Comparison of ENCODE assay signal across 8 mouse cellular contexts in genomic region chr11:69398486-69399200, GRCm38 (mm10). TPM values are rescaled to one million over a fixed set of nuclear protein-coding genes. Genes with fewer than 3 reads are reported as not detected.
DNase-seq lines count a peak whose midpoint lies in the region; ATAC-seq and TF ChIP-seq lines count a peak whose summit lies in the region.

No protein-coding gene starts in this region.

- TF ChIP-seq CTCF in testis, adult 2 months (IDR thresholded peaks at IDR 0.05; ENCODE audit: control insufficient read depth, insufficient read depth, insufficient replicate concordance, low read depth, low read length) = no peak

- H3K27me3 ChIP-seq in forebrain, embryonic 10.5 days (ENCODE audit: poor library complexity, severe bottlenecking) = peaks cover 28% of the 10 kb centered on the region
- H3K27me3 ChIP-seq in forebrain, embryonic 16.5 days (replicated peaks; ENCODE audit: control insufficient read depth, insufficient read depth, low read length) = no peaks in the 10 kb centered on the region
- no peaks in the 10 kb centered on the region for H3K27me3 ChIP-seq in testis, adult 2 months (ENCODE audit: control insufficient read depth, insufficient read depth, low read length)
- H3K27me3 ChIP-seq in limb, embryonic 10.5 days (ENCODE audit: low read depth, poor library complexity, severe bottlenecking) = peaks cover 13% of the 10 kb centered on the region; the same call in 1 of the 2 replicates

- DNase-seq in forebrain, embryonic 10.5 days (ENCODE audit: extremely low spot score, low spot score) = peak; percentile 33
- DNase-seq in testis, postnatal 10 days (ENCODE audit: low spot score) = no peak
- DNase-seq in limb, embryonic 10.5 days (ENCODE audit: low spot score) = peak; percentile 55
- peak; percentile 47 for DNase-seq in testis, postnatal 14 days (ENCODE audit: low spot score)
- DNase-seq in urinary bladder, adult 18-20 months (ENCODE audit: low spot score in 2 of 2) = no peak
- no peak for DNase-seq in spleen, postnatal 14 days (ENCODE audit: low spot score in 2 of 2)

- H3K9ac ChIP-seq in forebrain, embryonic 16.5 days (replicated peaks; ENCODE audit: low read depth, low read length) = no peak overlapping the region

- peak overlapping the region; percentile 81 for H3K27ac ChIP-seq in forebrain, embryonic 10.5 days
- H3K27ac ChIP-seq in forebrain, embryonic 16.5 days (ENCODE audit: low read length) = no peak overlapping the region
- H3K27ac ChIP-seq in testis, adult 2 months (ENCODE audit: control insufficient read depth, insufficient read depth, low read depth, low read length) = no peak overlapping the region; the same call in 1 of the 2 replicates
- peak overlapping the region; percentile 98; the same call in 1 of the 2 replicates for H3K27ac ChIP-seq in limb, embryonic 10.5 days

- H3K4me3 ChIP-seq in forebrain, embryonic 10.5 days = peak overlapping the region; percentile 73
- no peak overlapping the region for H3K4me3 ChIP-seq in forebrain, embryonic 16.5 days (replicated peaks; ENCODE audit: low read length)
- H3K4me3 ChIP-seq in testis, adult 2 months (ENCODE audit: control insufficient read depth, low read depth, low read length) = peak overlapping the region; percentile 91
- peak overlapping the region; percentile 69 for H3K4me3 ChIP-seq in limb, embryonic 10.5 days

- 6% methylated on average over 21 of the region's 21 CpGs for WGBS in forebrain, embryonic 10.5 days
- WGBS in forebrain, embryonic 16.5 days = 25% methylated on average over 21 of the region's 21 CpGs
- WGBS in limb, embryonic 10.5 days = 16% methylated on average over 21 of the region's 21 CpGs

- H3K4me1 ChIP-seq in forebrain, embryonic 10.5 days = peaks cover 66% of the 10 kb centered on the region
- H3K4me1 ChIP-seq in forebrain, embryonic 16.5 days (replicated peaks; ENCODE audit: control insufficient read depth, insufficient read depth, low read length) = peaks cover 23% of the 10 kb centered on the region
- H3K4me1 ChIP-seq in testis, adult 2 months (ENCODE audit: control insufficient read depth, insufficient read depth, low read length) = peaks cover 32% of the 10 kb centered on the region
- H3K4me1 ChIP-seq in limb, embryonic 10.5 days = peaks cover 62% of the 10 kb centered on the region

- ATAC-seq in forebrain, embryonic 16.5 days = no peak

- peaks cover 44% of the 10 kb centered on the region for H3K36me3 ChIP-seq in forebrain, embryonic 10.5 days (replicated peaks)
- peaks cover 37% of the 10 kb centered on the region for H3K36me3 ChIP-seq in forebrain, embryonic 16.5 days (ENCODE audit: control insufficient read depth, insufficient read depth)
- H3K36me3 ChIP-seq in testis, adult 2 months (ENCODE audit: control insufficient read depth, insufficient read depth, low read length) = no peaks in the 10 kb centered on the region; the same call in 1 of the 2 replicates
- peaks cover 45% of the 10 kb centered on the region for H3K36me3 ChIP-seq in limb, embryonic 10.5 days

- no peak overlapping the region for H3K4me2 ChIP-seq in forebrain, embryonic 16.5 days (ENCODE audit: low read length)

- no peaks in the 10 kb centered on the region for H3K9me3 ChIP-seq in forebrain, embryonic 10.5 days
- H3K9me3 ChIP-seq in forebrain, embryonic 16.5 days (ENCODE audit: control insufficient read depth, low read length) = no peaks in the 10 kb centered on the region
- no peaks in the 10 kb centered on the region for H3K9me3 ChIP-seq in limb, embryonic 10.5 days (replicated peaks)

- no peak for TF ChIP-seq POLR2A in testis, adult 2 months (IDR thresholded peaks at IDR 0.05; ENCODE audit: control insufficient read depth, low read depth, low read length)

RNA-seq across cellular contexts. Expression of gene Tmem88, which starts 0.6 kb away (rescaled TPM):
- 23.3 and 23.4 TPM in 2 replicates for polyA plus RNA-seq in forebrain, embryonic 10.5 days (2016; fragmentation: Nextera tagmentation; extraction: Ambion mirVana)
- polyA plus RNA-seq in forebrain, embryonic 16.5 days (2015; fragmentation: Nextera tagmentation; extraction: Ambion mirVana) = 5.9 and 6.2 TPM in 2 replicates
- polyA plus RNA-seq in testis, adult 2 months (2012; rRNA removed) = 2.0 and 2.4 TPM in 2 replicates
- 23.0 and 24.7 TPM in 2 replicates for polyA plus RNA-seq in limb, embryonic 10.5 days (2016; fragmentation: Nextera tagmentation; extraction: Ambion mirVana)

RNA-seq across cellular contexts. Expression of gene Cyb5d1, which starts 3.2 kb away (rescaled TPM):
- 47.3 and 54.6 TPM in 2 replicates for polyA plus RNA-seq in forebrain, embryonic 10.5 days (2016; fragmentation: Nextera tagmentation; extraction: Ambion mirVana)
- 42.5 and 44.2 TPM in 2 replicates for polyA plus RNA-seq in forebrain, embryonic 16.5 days (2015; fragmentation: Nextera tagmentation; extraction: Ambion mirVana)
- polyA plus RNA-seq in testis, adult 2 months (2012; rRNA removed) = 35.3 and 42.5 TPM in 2 replicates
- 45.2 and 51.6 TPM in 2 replicates for polyA plus RNA-seq in limb, embryonic 10.5 days (2016; fragmentation: Nextera tagmentation; extraction: Ambion mirVana)

RNA-seq across cellular contexts. Expression of gene Naa38, which starts 3.4 kb away (rescaled TPM):
- polyA plus RNA-seq in forebrain, embryonic 10.5 days (2016; fragmentation: Nextera tagmentation; extraction: Ambion mirVana) = 131 and 136 TPM in 2 replicates
- polyA plus RNA-seq in forebrain, embryonic 16.5 days (2015; fragmentation: Nextera tagmentation; extraction: Ambion mirVana) = 79.2 and 86.1 TPM in 2 replicates
- 325 and 343 TPM in 2 replicates for polyA plus RNA-seq in testis, adult 2 months (2012; rRNA removed)
- 140 and 151 TPM in 2 replicates for polyA plus RNA-seq in limb, embryonic 10.5 days (2016; fragmentation: Nextera tagmentation; extraction: Ambion mirVana)

RNA-seq across cellular contexts. Expression of gene Kdm6b, which starts 14.8 kb away (rescaled TPM):
- 31.7 TPM in 2 replicates for polyA plus RNA-seq in forebrain, embryonic 10.5 days (2016; fragmentation: Nextera tagmentation; extraction: Ambion mirVana)
- 48.4 and 52.8 TPM in 2 replicates for polyA plus RNA-seq in forebrain, embryonic 16.5 days (2015; fragmentation: Nextera tagmentation; extraction: Ambion mirVana)
- polyA plus RNA-seq in testis, adult 2 months (2012; rRNA removed) = 8.0 and 8.6 TPM in 2 replicates
- 36.6 and 40.8 TPM in 2 replicates for polyA plus RNA-seq in limb, embryonic 10.5 days (2016; fragmentation: Nextera tagmentation; extraction: Ambion mirVana)

RNA-seq across cellular contexts. Expression of gene Chd3, which starts 29.4 kb away (rescaled TPM):
- 40.7 and 44.9 TPM in 2 replicates for polyA plus RNA-seq in forebrain, embryonic 10.5 days (2016; fragmentation: Nextera tagmentation; extraction: Ambion mirVana)
- polyA plus RNA-seq in forebrain, embryonic 16.5 days (2015; fragmentation: Nextera tagmentation; extraction: Ambion mirVana) = 132 and 146 TPM in 2 replicates
- polyA plus RNA-seq in testis, adult 2 months (2012; rRNA removed) = 49.4 and 52.5 TPM in 2 replicates
- 35.1 and 70.5 TPM in 2 replicates for polyA plus RNA-seq in limb, embryonic 10.5 days (2016; fragmentation: Nextera tagmentation; extraction: Ambion mirVana)

Comparison
In these comparisons a context has a peak if more than half of its experiments do, and no peak if none do; other contexts are left out.
1. DNase-seq: peak in forebrain, embryonic 10.5 days (single experiment), limb, embryonic 10.5 days (single experiment) and testis, postnatal 14 days (single experiment); none in testis, postnatal 10 days (single experiment), urinary bladder, adult 18-20 months (0 of 2) and spleen, postnatal 14 days (0 of 2).
2. H3K27ac ChIP-seq: peak in forebrain, embryonic 10.5 days (single experiment) and limb, embryonic 10.5 days (single experiment); none in forebrain, embryonic 16.5 days (single experiment) and testis, adult 2 months (single experiment).